Mouse (Mus musculus) adrenal gland, adult 18-20 months (tissue): ENCODE results near the gene Rhox4d. TPM values are rescaled to one million over a fixed set of nuclear protein-coding genes. Genes with fewer than 3 reads are reported as not detected.
"Not testable (repeated sequence)": the region's sequence is repeated elsewhere in the genome, so short reads cannot be mapped to it uniquely, and the experiment has no call there.

Experiments
- DNase-seq, 2 experiments: peaks; one replicate each; pipeline ENCODE4 v3.0.0; 2021 to 2022; ENCODE audit warnings: low spot score in 2 of 2
- long read RNA-seq, 2 experiments: library from polyadenylated mRNA; stranded (forward); transcript quantifications; one replicate each; pipeline ENCODE4 v2.0.0; 2021
- total RNA-seq, 2 experiments: library from RNA; stranded (reverse); gene quantifications; 1 replicate in 1 of 2; 2 replicates in 1 of 2; pipeline ENCODE4 v1.2.3; 2021

Rhox4d gene
- not detected for total RNA-seq
- long read RNA-seq, experiment 1 = 0 reads
- long read RNA-seq, experiment 2 = 0 reads

DNA sequence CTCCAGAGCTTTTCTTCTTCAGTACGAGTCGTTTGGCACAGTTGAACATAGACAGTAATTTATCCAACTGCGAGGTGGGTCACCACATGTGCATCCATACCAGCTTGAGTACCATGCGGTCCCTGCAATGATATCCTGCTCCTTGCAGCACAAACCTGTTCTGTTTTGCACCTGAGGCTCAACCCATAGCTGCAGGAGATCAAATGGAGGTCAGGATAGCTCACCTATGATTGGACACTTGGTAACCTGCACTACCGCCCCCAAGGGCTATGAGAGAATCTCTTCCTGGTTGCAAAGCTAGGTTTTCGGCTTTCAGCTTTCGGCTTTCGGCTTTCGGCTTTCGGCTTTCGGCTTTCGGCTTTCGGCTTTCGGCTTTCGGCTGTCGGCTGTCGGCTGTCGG, at the start of gene Rhox4d:
TSS of gene Rhox4d (plus strand) at position 301 of the 400 bp plus-strand sequence.
- not testable (repeated sequence) for DNase-seq

DNA sequence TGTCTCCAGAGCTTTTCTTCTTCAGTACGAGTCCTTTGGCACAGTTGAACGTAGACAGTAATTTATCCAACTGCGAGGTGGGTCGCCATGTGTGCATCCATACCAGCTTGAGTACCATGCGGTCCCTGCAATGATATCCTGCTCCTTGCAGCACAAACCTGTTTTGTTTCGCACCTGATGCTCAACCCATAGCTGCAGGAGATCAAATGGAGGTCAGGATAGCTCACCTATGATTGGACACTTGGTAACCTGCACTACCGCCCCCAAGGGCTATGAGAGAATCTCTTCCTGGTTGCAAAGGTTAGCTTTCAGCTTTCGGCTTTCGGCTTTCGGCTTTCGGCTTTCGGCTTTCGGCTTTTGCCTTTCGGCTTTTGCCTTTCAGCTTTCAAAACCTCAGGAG, 34.1 kb upstream of the Rhox4d start, which contains the start of gene Rhox4c:
TSS of gene Rhox4c (plus strand) at position 301 of the 400 bp plus-strand sequence.
- DNase-seq = not testable (repeated sequence)

DNA sequence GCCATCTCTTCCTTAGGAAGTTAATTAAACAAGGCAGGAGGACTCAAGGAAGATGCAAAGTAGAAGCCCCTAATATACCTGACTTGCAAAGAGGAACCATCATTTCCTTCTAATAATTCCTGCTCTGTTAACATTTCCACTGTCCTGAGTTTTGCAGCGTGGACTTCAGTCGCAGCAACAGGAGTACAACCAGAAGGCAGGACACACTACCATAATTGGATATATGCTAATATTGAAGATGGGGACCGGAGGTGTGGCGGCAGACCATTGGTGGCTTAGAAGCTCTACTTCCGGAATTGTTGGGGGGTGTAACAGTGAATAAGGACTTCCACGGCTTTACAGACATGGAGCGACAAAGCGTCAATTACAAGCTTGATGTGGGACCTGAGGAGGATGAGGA, 16.0 kb downstream of the Rhox4d start, which contains the start of gene Rhox2e:
TSS of gene Rhox2e (plus strand) at position 301 of the 400 bp plus-strand sequence.
- DNase-seq = not testable (repeated sequence)

GRCm38 (mm10) chrX:37541719-37542118, 27.6 kb downstream of the Rhox4d start, which contains the start of gene Rhox3e:
Gene Rhox3e, plus strand, starts transcription at chrX:37542019.
- DNase-seq = not testable (repeated sequence)

- not testable (repeated sequence) for DNase-seq
These were observed 43.0 kb downstream of the Rhox4d start, which contains the start of gene Rhox4e for GRCm38 (mm10) chrX:37557112-37557511. Gene Rhox4e, plus strand, starts transcription at chrX:37557412.

Other genes starting within 250 kb of the Rhox4d start
- gene Rhox4a, start 249.0 kb upstream of the Rhox4d start, total RNA-seq = not detected
- gene Rhox3a2, start 134.3 kb upstream of the Rhox4d start, total RNA-seq = not detected
- not detected for gene Rhox4a2, start 123.5 kb upstream of the Rhox4d start, total RNA-seq
- not detected for gene Rhox2b, start 102.3 kb upstream of the Rhox4d start, total RNA-seq
- not detected for gene Rhox4b, start 81.9 kb upstream of the Rhox4d start, total RNA-seq
- not detected for gene Rhox2c, start 60.7 kb upstream of the Rhox4d start, total RNA-seq
- not detected for gene Rhox3c, start 55.8 kb upstream of the Rhox4d start, total RNA-seq
- not detected for gene Rhox4c, start 34.0 kb upstream of the Rhox4d start, total RNA-seq
- gene Rhox2d, start 20.9 kb upstream of the Rhox4d start, total RNA-seq = not detected
- gene Rhox2e, start 16.1 kb downstream of the Rhox4d start, total RNA-seq = not detected
- not detected for gene Rhox3e, start 27.7 kb downstream of the Rhox4d start, total RNA-seq
- gene Rhox4e, start 43.1 kb downstream of the Rhox4d start, total RNA-seq = not detected
- not detected for gene Rhox2f, start 57.0 kb downstream of the Rhox4d start, total RNA-seq
- not detected for gene Rhox3f, start 66.6 kb downstream of the Rhox4d start, total RNA-seq
- not detected for gene Rhox4f, start 93.3 kb downstream of the Rhox4d start, total RNA-seq
- gene Rhox3g, start 114.3 kb downstream of the Rhox4d start, total RNA-seq = not detected
- not detected for gene Rhox2g, start 129.1 kb downstream of the Rhox4d start, total RNA-seq
- not detected for gene Rhox4g, start 137.0 kb downstream of the Rhox4d start, total RNA-seq
- gene Rhox3h, start 154.4 kb downstream of the Rhox4d start, total RNA-seq = not detected
- not detected for gene Rhox2h, start 158.9 kb downstream of the Rhox4d start, total RNA-seq